Mouse (Mus musculus) layer of hippocampus, postnatal 14 days (tissue): ENCODE measurements around the gene Olfr655. TPM values are rescaled to one million over a fixed set of nuclear protein-coding genes. Genes with fewer than 3 reads are reported as not detected.

Experiments
- DNase-seq, 2 experiments: peaks; one replicate each; pipeline ENCODE4 v3.0.0; 2021 to 2022; ENCODE audit warnings: low spot score in 2 of 2, mixed read lengths in 1 of 2
- long read RNA-seq, 2 experiments: library from polyadenylated mRNA; stranded (forward); transcript quantifications; one replicate each; pipeline ENCODE4 v2.0.0; 2021
- total RNA-seq, 2 experiments: library from RNA; stranded (reverse); gene quantifications; 2 replicates each; pipeline ENCODE4 v1.2.3; 2021

Olfr655 gene
- total RNA-seq = not detected
- long read RNA-seq, experiment 1 = 0 reads
- long read RNA-seq, experiment 2 = 0 reads

DNA sequence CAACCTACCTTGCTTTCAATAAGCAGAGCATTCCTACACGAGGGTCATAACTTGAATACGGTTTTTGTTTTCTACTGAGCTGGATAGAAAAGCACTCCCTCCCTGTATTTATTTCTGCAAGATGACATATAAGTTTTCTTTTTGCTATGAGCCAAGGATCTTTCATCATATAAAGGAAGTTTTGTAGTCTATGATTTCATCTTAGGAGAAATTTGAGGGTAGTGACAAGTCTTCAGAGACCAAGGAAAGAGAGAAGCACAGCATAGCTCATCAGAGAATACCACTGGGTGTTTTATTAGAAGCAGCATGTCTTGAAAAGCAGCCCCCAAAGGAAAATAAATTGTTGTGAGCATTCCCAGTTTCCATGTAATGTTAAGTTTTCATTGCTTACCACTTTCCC is at the start of gene Olfr655:
TSS of gene Olfr655 (minus strand) at position 101 of the 400 bp plus-strand sequence.
- no peak for DNase-seq

GRCm38 (mm10) chr7:104646841-104647482 is 45.4 kb upstream of the Olfr655 start, which contains the start of gene Olfr658:
Gene Olfr658, minus strand, starts transcription at chr7:104647305.
- peak; percentile 3 to 6 for DNase-seq

- DNase-seq = no peak
Observed at GRCm38 (mm10) chr7:104624494-104624893, 22.9 kb upstream of the Olfr655 start, which contains the start of gene Olfr657. Gene Olfr657, plus strand, starts transcription at chr7:104624794.

GRCm38 (mm10) chr7:104613655-104614054 is 12.1 kb upstream of the Olfr655 start, which contains the start of gene Olfr656:
Gene Olfr656, plus strand, starts transcription at chr7:104613955.
- DNase-seq = no peak

DNA sequence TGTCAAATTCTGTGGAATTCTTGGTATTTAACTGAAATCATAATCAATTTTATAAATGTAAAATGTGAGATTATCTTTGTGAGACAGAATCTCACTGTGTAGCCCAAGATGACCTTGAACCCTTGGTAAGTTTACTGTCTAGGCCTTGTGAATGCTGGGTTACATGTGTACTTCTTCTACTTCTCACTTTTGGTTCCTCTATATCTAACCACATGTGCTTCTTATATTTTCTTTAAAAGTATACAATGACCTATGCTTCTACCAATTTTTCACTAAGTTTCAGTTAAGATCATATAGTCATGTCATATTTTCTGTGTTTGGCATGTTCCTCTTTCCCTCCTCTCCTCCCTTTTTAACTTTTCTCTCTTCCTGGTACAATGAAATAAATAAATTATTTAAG is 3.1 kb upstream of the Olfr655 start:
- DNase-seq = no peak

DNA sequence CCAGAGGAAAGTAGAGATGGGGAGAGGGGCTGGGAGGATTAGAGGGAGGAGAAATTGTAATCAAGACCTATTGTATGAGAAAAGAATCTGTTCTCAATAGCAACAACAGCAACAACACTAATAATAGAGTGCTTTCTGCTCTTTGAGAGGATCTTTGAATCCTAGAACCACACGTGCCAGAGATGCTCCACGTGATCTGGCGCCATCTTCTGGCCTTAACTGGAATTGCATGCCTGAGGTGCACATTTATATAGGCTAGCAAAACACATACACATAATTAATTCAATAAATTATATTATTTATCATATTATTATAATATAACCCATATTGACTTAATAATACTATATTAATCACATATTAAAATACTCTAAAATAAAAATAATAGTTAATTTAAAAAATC is 1.6 kb upstream of the Olfr655 start:
- DNase-seq = no peak

GRCm38 (mm10) chr7:104588274-104588673 is 13.3 kb downstream of the Olfr655 start:
- no peak for DNase-seq

DNA sequence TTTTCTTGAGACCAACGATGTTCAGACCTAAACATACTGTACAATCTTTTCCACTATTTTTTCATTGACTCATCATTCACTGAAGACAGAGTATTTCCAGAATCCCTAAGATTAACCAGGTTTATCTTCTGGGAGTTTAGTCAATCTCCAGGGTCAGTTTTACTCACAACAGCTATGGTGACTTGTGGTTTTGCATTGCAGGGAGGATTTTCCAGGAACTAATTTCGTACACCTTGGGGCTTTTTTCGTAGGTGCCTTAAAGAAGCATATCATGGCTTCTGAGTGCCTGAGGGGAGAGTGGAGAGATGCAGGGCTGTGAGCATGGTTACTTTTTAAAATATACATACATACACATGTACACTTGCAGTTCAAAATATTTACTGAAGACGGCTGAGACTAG is 14.9 kb downstream of the Olfr655 start, which contains the start of gene Olfr654:
TSS of gene Olfr654 (plus strand) at position 301 of the 400 bp plus-strand sequence.
- DNase-seq = no peak

- no peak for DNase-seq
Observed at GRCm38 (mm10) chr7:104581429-104581828, 20.1 kb downstream of the Olfr655 start.

DNA sequence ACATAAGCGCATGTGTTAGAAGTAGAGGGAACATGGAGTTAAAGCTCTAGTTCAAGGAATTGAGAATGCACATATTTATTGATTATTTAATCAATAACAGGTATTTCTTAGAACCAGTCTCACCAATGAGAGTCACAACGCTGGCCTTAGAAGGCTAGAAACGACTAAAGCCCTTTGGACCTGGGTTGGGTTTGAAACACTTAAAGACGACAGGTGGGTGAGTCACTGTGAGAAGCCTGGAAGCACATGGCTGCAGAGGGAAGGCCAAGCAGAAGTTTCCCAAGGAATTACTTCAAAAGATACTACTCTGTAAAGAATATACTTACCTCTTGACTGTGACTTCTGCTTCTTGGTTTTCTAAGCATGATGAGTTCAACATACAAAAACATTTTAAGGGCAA is 20.7 kb downstream of the Olfr655 start:
- no peak for DNase-seq

DNA sequence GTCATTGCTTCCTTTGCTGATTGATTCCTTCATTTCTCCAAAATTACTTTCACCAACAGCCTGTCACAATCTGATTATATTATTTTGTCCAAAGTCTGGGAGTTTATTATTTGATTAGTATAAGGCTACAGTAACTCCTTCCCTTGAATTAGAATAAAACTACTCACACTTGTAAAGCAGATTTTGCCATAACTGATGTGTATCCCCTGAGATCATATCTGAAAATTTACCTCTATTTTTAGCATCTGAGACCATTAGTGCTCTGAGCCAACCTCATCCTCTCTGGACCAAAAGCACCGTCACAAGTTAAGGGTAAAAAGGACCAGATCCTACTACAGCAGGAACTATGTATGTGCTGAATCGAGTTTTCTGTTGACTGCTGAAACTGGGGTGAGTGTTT is 24.6 kb downstream of the Olfr655 start, which contains the start of gene Olfr653:
TSS of gene Olfr653 (plus strand) at position 301 of the 400 bp plus-strand sequence.
- no peak for DNase-seq

- no peak for DNase-seq
Observed at GRCm38 (mm10) chr7:104560601-104561000, 41.0 kb downstream of the Olfr655 start, which contains the start of gene Olfr652. Gene Olfr652, plus strand, starts transcription at chr7:104560901.

DNA sequence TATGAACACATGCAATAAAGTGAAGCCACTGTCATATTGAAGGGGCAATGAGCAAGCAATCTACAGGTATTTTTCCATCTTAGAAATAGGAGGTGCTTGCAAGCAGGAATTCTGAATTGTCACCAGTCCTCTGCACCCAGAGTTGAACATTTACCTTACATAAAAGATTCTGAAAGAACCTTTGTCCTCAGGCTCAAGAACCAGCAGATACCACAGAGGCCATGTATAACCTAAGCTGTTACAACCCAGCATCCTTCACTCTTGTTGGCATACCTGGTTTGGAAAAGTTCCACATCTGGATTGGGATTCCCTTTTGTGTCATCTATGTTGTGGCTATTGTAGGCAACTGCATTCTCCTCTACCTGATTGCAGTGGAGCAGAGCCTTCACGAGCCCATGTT is 48.9 kb downstream of the Olfr655 start:
- no peak for DNase-seq

GRCm38 (mm10) chr7:104549833-104550232 is 51.7 kb downstream of the Olfr655 start, which contains the start of gene Olfr651:
Gene Olfr651, plus strand, starts transcription at chr7:104550133.
- DNase-seq = no peak

Other genes starting within 250 kb of the Olfr655 start
- 1 to 10 TPM; 1.5 to 2.0 TPM for gene Trim12c, start 248.4 kb downstream of the Olfr655 start, total RNA-seq
- not detected for gene Trim30b, start 231.9 kb downstream of the Olfr655 start, total RNA-seq
- gene Trim30c, start 200.9 kb downstream of the Olfr655 start, total RNA-seq = not detected
- gene Trim30a, start 136.6 kb downstream of the Olfr655 start, total RNA-seq = under 1 TPM; 0.52 to 0.74 TPM
- gene Trim30d, start 93.9 kb downstream of the Olfr655 start, total RNA-seq = under 1 TPM; 0.14 to 0.31 TPM
- gene Olfr651, start 51.6 kb downstream of the Olfr655 start, total RNA-seq = not detected
- not detected for gene Olfr652, start 40.9 kb downstream of the Olfr655 start, total RNA-seq
- gene Olfr653, start 24.5 kb downstream of the Olfr655 start, total RNA-seq = not detected
- gene Olfr654, start 14.8 kb downstream of the Olfr655 start, total RNA-seq = not detected
- not detected for gene Olfr656, start 12.2 kb upstream of the Olfr655 start, total RNA-seq
- not detected for gene Olfr657, start 23.0 kb upstream of the Olfr655 start, total RNA-seq
- not detected for gene Olfr658, start 45.5 kb upstream of the Olfr655 start, total RNA-seq
- gene Olfr659, start 65.0 kb upstream of the Olfr655 start, total RNA-seq = not detected
- not detected for gene Olfr661, start 84.7 kb upstream of the Olfr655 start, total RNA-seq
- not detected for gene Usp17le, start 175.7 kb upstream of the Olfr655 start, total RNA-seq
- gene Usp17lb, start 240.8 kb upstream of the Olfr655 start, total RNA-seq = not detected